Mouse (Mus musculus): ENCODE measurements around the gene Vgll4. TPM values are rescaled to one million over a fixed set of nuclear protein-coding genes. Genes with fewer than 3 reads are reported as not detected.
A peak's percentile ranks its signal among the peaks of the same experiment; 100 is the strongest.

Vgll4 gene
- total RNA-seq, 2 experiments from 2014 or later = 16.7 to 25.6 TPM

DNA sequence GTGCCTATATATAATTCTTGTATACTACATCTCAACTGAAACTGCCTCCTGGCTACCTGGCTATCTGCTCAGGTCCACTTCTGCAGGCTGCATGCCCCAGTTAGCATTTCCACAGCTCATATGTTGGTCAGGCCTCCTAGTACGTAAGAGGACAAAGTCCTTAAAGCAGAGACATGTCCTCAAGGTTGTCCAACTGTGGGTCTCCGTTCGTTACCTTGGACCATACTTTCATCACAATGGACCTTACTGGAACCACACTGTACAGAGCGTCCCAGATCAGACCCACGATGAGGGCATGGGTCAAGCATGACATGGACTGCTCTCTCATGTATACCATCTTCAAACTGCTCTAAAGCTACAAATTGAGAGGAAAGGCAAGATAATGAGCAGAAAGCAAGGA is 16.2 kb downstream of the Vgll4 start:
- no peak for DNase-seq
- H3K4me3 ChIP-seq = no peak overlapping the region
- no peak overlapping the region for H3K27ac ChIP-seq
- intact Hi-C loops (cut with DNase I) = no loop called here
- TF ChIP-seq CTCF (IDR thresholded peaks at IDR 0.05) = no peak

DNA sequence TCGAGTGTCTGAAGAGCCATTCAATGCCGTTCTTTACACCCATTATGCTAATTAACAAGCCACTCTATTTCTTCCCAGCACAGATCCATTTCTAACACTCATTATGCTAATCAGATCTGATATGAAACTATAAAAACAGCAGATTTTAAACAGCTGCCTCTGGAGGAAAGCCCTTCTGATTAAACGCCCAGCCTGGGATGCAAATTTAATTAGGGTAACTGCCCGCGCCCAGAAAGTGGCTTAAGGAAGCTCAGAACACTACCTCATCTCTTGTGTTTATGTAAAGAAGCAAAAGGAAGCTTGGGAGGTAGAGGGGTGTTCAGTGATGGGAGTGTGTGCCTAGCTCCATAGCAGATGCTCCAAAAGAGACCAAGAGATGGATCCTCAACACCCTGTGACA is 17.4 kb downstream of the Vgll4 start:
- no peak for DNase-seq
- intact Hi-C loops (cut with DNase I) = no loop called here
- TF ChIP-seq CTCF (IDR thresholded peaks at IDR 0.05) = no peak
- Histone ChIP-seq H3K27ac (no peak overlapping the region), H3K4me3 (no peak overlapping the region)

DNA sequence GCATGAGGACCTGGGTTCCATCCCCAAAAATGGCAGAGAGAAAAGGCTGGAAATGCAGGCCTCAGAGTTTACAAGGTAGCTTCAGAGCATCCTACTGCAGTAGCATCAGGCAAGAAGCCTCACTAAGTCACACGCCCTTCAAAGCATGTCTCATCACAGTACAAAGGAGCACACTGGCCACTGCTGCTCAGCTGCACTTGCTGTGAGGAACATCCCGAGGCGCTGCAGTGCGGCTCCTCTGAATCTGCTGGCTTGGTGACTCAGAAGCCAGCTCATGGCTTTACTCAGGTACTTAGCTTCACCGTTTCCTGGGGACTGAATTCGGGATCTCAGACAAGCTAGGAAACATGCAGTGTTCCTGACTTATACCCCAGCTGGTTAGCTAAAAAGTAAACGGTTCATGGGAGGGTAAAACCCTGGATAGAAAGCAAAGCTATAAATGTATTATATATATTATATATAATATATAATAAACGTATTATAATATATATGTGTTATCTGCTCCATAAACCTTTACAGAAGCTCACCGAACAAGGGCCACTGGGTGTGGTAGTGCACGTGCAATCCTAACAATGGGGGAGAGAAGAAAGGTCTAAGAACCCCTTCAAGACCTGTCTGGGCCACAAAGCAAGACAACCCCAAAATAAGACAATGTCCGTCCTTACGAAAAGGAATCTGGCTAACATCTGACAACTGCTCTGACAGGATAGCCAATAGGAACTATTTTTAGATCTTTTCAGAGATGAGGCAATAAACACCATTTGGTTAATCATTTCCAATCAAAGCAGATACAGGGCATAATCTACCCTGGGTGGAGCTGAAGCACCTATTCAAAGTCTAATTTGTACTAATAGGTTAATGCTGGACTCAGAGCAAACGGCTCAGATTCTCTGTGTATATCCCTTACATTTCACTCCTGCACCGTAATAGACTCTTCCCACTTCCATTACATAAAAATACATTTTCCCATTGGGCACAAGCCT is 25.0 kb downstream of the Vgll4 start:
- no peak for DNase-seq
- H3K4me3 ChIP-seq = no peak overlapping the region
- no peak overlapping the region for H3K27ac ChIP-seq
- no peak for TF ChIP-seq CTCF (IDR thresholded peaks at IDR 0.05)
- intact Hi-C loops (cut with DNase I) = no loop called here

- intact Hi-C loops (cut with DNase I) = no loop called here
- peak overlapping the region; percentile 30; the same call in 1 of the 2 replicates for H3K4me3 ChIP-seq
- no peak for DNase-seq
- TF ChIP-seq CTCF (IDR thresholded peaks at IDR 0.05) = no peak
- H3K27ac ChIP-seq = peak overlapping the region; percentile 53
Measured at GRCm38 (mm10) chr6:114941201-114941849, 28.5 kb downstream of the Vgll4 start.

GRCm38 (mm10) chr6:114939666-114940065 is 30.1 kb downstream of the Vgll4 start:
- intact Hi-C loops (cut with DNase I) = no loop called here
- no peak overlapping the region for H3K4me3 ChIP-seq
- DNase-seq = no peak
- H3K27ac ChIP-seq = no peak overlapping the region
- no peak for TF ChIP-seq CTCF (IDR thresholded peaks at IDR 0.05)

DNA sequence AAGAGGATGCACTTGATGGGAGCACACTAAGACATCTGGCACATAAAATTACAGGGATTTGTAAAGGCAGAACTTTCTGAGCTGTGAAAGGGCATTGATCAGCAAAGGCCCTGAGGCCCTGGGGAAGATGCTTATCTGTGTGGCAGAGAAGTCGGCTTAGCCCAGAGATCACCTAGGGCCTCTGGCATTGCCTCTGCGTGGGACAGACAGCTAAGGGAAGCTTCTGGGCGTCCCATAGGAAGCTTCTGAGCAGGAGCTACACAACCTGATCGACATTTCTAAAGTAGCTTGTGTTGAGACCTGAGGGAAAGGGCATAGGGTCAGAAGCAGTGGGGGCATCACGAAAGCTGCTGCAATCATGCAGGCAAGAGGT is 32.9 kb downstream of the Vgll4 start:
- no peak for TF ChIP-seq CTCF (IDR thresholded peaks at IDR 0.05)
- no peak overlapping the region for H3K27ac ChIP-seq
- DNase-seq = no peak
- intact Hi-C loops (cut with DNase I) = no loop called here
- no peak overlapping the region for H3K4me3 ChIP-seq

DNA sequence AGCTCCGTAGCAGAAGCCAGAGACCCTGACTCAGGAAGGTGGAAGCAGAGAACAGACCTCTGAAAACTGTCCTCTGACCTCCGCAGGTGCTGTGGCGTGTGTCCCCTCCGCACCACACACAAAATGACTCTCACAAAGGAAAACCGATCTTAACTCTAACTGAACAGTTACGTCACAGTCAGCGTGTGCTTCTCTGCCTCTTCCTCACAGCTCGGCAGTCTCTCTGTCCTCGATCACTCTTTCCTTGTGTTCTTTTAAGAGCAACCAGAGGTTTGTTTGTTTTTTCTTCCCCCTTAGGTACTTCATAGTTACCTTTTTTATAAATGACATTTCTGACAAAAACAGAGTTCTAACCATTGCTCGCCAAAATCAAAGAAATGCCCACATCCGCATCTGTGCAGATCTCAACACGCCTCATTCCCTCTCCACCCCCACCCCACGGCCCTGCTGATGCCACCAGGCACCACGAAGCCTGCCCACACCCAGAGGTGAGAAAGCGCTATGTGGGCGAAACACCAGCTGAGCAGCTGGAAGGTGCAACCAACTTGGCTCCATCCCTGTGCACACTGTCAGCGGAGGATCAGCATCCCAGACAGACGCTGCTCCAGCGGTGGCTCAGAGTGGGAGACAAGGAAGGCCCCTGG is 33.4 kb downstream of the Vgll4 start:
- TF ChIP-seq CTCF (IDR thresholded peaks at IDR 0.05) = no peak
- no peak for DNase-seq
- Histone ChIP-seq H3K27ac (no peak overlapping the region), H3K4me3 (no peak overlapping the region)
- intact Hi-C loops (cut with DNase I) = no loop called here

- no peak overlapping the region for H3K4me3 ChIP-seq
- intact Hi-C loops (cut with DNase I) = no loop called here
- no peak overlapping the region for H3K27ac ChIP-seq
- DNase-seq = no peak
- no peak for TF ChIP-seq CTCF (IDR thresholded peaks at IDR 0.05)
Measured at GRCm38 (mm10) chr6:114935362-114935761, 34.4 kb downstream of the Vgll4 start.

- no peak for TF ChIP-seq CTCF (IDR thresholded peaks at IDR 0.05)
- no peak overlapping the region for H3K4me3 ChIP-seq
- no peak overlapping the region for H3K27ac ChIP-seq
- intact Hi-C loops (cut with DNase I) = no loop called here
- DNase-seq = no peak
Measured at GRCm38 (mm10) chr6:114934045-114934444, 35.7 kb downstream of the Vgll4 start.

DNA sequence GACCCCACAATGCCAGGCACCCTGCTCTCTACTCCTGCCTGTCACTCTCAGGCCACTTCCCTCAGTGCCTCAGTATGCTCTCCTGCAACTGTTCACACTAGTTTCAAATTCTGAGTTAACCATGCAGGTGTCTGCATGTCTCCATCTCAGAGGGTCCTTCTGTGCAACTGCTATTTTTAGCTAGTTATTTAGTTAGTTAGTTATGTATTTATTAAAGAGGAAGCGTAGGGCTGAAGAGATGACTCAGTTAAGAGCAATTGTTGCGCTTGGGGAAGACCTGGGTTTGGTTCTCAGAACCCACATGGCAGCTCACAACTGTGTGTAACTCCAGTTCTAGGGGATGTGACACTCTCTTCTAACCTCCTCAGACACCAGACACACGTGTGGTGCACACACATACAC is 36.8 kb downstream of the Vgll4 start:
- no peak for TF ChIP-seq CTCF (IDR thresholded peaks at IDR 0.05)
- DNase-seq = no peak
- no peak overlapping the region for H3K27ac ChIP-seq
- intact Hi-C loops (cut with DNase I) = no loop called here
- no peak overlapping the region for H3K4me3 ChIP-seq

GRCm38 (mm10) chr6:114932116-114932500 is 37.7 kb downstream of the Vgll4 start:
- TF ChIP-seq CTCF (IDR thresholded peaks at IDR 0.05) = no peak
- Histone ChIP-seq H3K27ac (peak overlapping the region; percentile 55), H3K4me3 (no peak overlapping the region)
- no peak for DNase-seq
- intact Hi-C loops (cut with DNase I) = no loop called here

- intact Hi-C loops (cut with DNase I) = no loop called here
Measured at GRCm38 (mm10) chr6:114931212-114932115, 38.3 kb downstream of the Vgll4 start.

More at GRCm38 (mm10) chr6:114931212-114932115, 38.3 kb downstream of the Vgll4 start:
- peak; percentile 76 for DNase-seq
- peak overlapping the region; percentile 55 for H3K27ac ChIP-seq
- TF ChIP-seq CTCF (IDR thresholded peaks at IDR 0.05) = no peak
- peak overlapping the region; percentile 38 for H3K4me3 ChIP-seq

Measured in gastrocnemius, adult 2 months (tissue).